Mouse (Mus musculus): Measurements from ENCODE around the gene Rere. TPM values are rescaled to one million over a fixed set of nuclear protein-coding genes. Genes with fewer than 3 reads are reported as not detected.
A peak's percentile ranks its signal among the peaks of the same experiment; 100 is the strongest.

The Rere gene
- polyA plus RNA-seq, 2 experiments: 28.5 to 43.3 TPM

GRCm38 (mm10) chr4:150316546-150316945 lies 35.1 kb downstream of the Rere start:
- no peaks in the 10 kb centered on the region for H3K36me3 ChIP-seq (ENCODE audit: control insufficient read depth, insufficient read depth, low read length)
- ATAC-seq (ENCODE audit: low FRiP score, low read depth): no peak
- no peak for TF ChIP-seq POLR2A (IDR thresholded peaks at IDR 0.05; ENCODE audit: borderline replicate concordance, extremely low read depth, insufficient read depth, insufficient read length)
- no peak overlapping the region for H3K27ac ChIP-seq (replicated peaks; ENCODE audit: low read depth, low read length)
- no peaks in the 10 kb centered on the region for H3K9me3 ChIP-seq (ENCODE audit: control insufficient read depth, low read length)
- no peak overlapping the region for H3K9ac ChIP-seq (ENCODE audit: low read depth, low read length, severe bottlenecking)
- DNase-seq (ENCODE audit: low spot score): no peak
- H3K4me2 ChIP-seq (replicated peaks; ENCODE audit: low read depth, low read length, severe bottlenecking): no peak overlapping the region
- 86% methylated on average over 1 of the region's 1 CpGs for WGBS
- H3K27me3 ChIP-seq (ENCODE audit: control insufficient read depth, insufficient read depth, low read length): no peaks in the 10 kb centered on the region
- H3K4me3 ChIP-seq (replicated peaks; ENCODE audit: low read length): no peak overlapping the region
- H3K4me1 ChIP-seq (ENCODE audit: control insufficient read depth, insufficient read depth, low read length): no peaks in the 10 kb centered on the region

- Histone ChIP-seq H3K4me3 (replicated peaks; ENCODE audit: low read length) (no peak overlapping the region), H3K9me3 (ENCODE audit: control insufficient read depth, low read length) (no peaks in the 10 kb centered on the region), H3K4me1 (ENCODE audit: control insufficient read depth, insufficient read depth, low read length) (peaks cover 11% of the 10 kb centered on the region), H3K36me3 (ENCODE audit: control insufficient read depth, insufficient read depth, low read length) (0 out of 2 replicates have a peak, but pooled peaks cover under 1% of the 10 kb centered on the region), H3K27me3 (ENCODE audit: control insufficient read depth, insufficient read depth, low read length) (no peaks in the 10 kb centered on the region), H3K4me2 (replicated peaks; ENCODE audit: low read depth, low read length, severe bottlenecking) (no peak overlapping the region), H3K9ac (ENCODE audit: low read depth, low read length, severe bottlenecking) (no peak overlapping the region), H3K27ac (replicated peaks; ENCODE audit: low read depth, low read length) (no peak overlapping the region)
- ATAC-seq (ENCODE audit: low FRiP score, low read depth): no peak
- no peak for TF ChIP-seq POLR2A (IDR thresholded peaks at IDR 0.05; ENCODE audit: borderline replicate concordance, extremely low read depth, insufficient read depth, insufficient read length)
- no peak for DNase-seq (ENCODE audit: low spot score)
- WGBS: 80% methylated on average over 3 of the region's 3 CpGs
Observed at GRCm38 (mm10) chr4:150325046-150325801, 43.8 kb downstream of the Rere start.

- H3K9ac ChIP-seq (ENCODE audit: low read depth, low read length, severe bottlenecking): no peak overlapping the region
- no peaks in the 10 kb centered on the region for H3K27me3 ChIP-seq (ENCODE audit: control insufficient read depth, insufficient read depth, low read length)
- H3K4me3 ChIP-seq (replicated peaks; ENCODE audit: low read length): no peak overlapping the region
- TF ChIP-seq POLR2A (IDR thresholded peaks at IDR 0.05; ENCODE audit: borderline replicate concordance, extremely low read depth, insufficient read depth, insufficient read length): no peak
- DNase-seq (ENCODE audit: low spot score) (peak; percentile 28), ATAC-seq (ENCODE audit: low FRiP score, low read depth) (no peak)
- 81% methylated on average over 2 of the region's 2 CpGs for WGBS
- 0 out of 2 replicates have a peak, but pooled peaks cover 3% of the 10 kb centered on the region for H3K36me3 ChIP-seq (ENCODE audit: control insufficient read depth, insufficient read depth, low read length)
- H3K4me2 ChIP-seq (replicated peaks; ENCODE audit: low read depth, low read length, severe bottlenecking): no peak overlapping the region
- H3K9me3 ChIP-seq (ENCODE audit: control insufficient read depth, low read length): no peaks in the 10 kb centered on the region
- no peak overlapping the region for H3K27ac ChIP-seq (replicated peaks; ENCODE audit: low read depth, low read length)
- H3K4me1 ChIP-seq (ENCODE audit: control insufficient read depth, insufficient read depth, low read length): peaks cover 11% of the 10 kb centered on the region
Observed at GRCm38 (mm10) chr4:150326005-150326404, 44.6 kb downstream of the Rere start.

GRCm38 (mm10) chr4:150327476-150327875 lies 46.0 kb downstream of the Rere start:
- 88% methylated on average over 4 of the region's 4 CpGs for WGBS
- peaks cover 11% of the 10 kb centered on the region for H3K4me1 ChIP-seq (ENCODE audit: control insufficient read depth, insufficient read depth, low read length)
- no peak overlapping the region for H3K4me2 ChIP-seq (replicated peaks; ENCODE audit: low read depth, low read length, severe bottlenecking)
- ATAC-seq (ENCODE audit: low FRiP score, low read depth): no peak
- no peak overlapping the region for H3K9ac ChIP-seq (ENCODE audit: low read depth, low read length, severe bottlenecking)
- no peaks in the 10 kb centered on the region for H3K27me3 ChIP-seq (ENCODE audit: control insufficient read depth, insufficient read depth, low read length)
- no peak for TF ChIP-seq POLR2A (IDR thresholded peaks at IDR 0.05; ENCODE audit: borderline replicate concordance, extremely low read depth, insufficient read depth, insufficient read length)
- no peak overlapping the region for H3K4me3 ChIP-seq (replicated peaks; ENCODE audit: low read length)
- no peaks in the 10 kb centered on the region for H3K9me3 ChIP-seq (ENCODE audit: control insufficient read depth, low read length)
- H3K27ac ChIP-seq (replicated peaks; ENCODE audit: low read depth, low read length): no peak overlapping the region
- DNase-seq (ENCODE audit: low spot score): no peak
- 0 out of 2 replicates have a peak, but pooled peaks cover 3% of the 10 kb centered on the region for H3K36me3 ChIP-seq (ENCODE audit: control insufficient read depth, insufficient read depth, low read length)

- Histone ChIP-seq H3K36me3 (ENCODE audit: control insufficient read depth, insufficient read depth, low read length) (0 out of 2 replicates have a peak, but pooled peaks cover 3% of the 10 kb centered on the region), H3K27ac (replicated peaks; ENCODE audit: low read depth, low read length) (no peak overlapping the region), H3K9me3 (ENCODE audit: control insufficient read depth, low read length) (no peaks in the 10 kb centered on the region), H3K4me1 (ENCODE audit: control insufficient read depth, insufficient read depth, low read length) (peaks cover 4% of the 10 kb centered on the region; the same call in 1 of the 2 replicates), H3K4me3 (replicated peaks; ENCODE audit: low read length) (no peak overlapping the region), H3K27me3 (ENCODE audit: control insufficient read depth, insufficient read depth, low read length) (no peaks in the 10 kb centered on the region), H3K9ac (ENCODE audit: low read depth, low read length, severe bottlenecking) (no peak overlapping the region), H3K4me2 (replicated peaks; ENCODE audit: low read depth, low read length, severe bottlenecking) (no peak overlapping the region)
- DNase-seq (ENCODE audit: low spot score): no peak
- no peak for ATAC-seq (ENCODE audit: low FRiP score, low read depth)
- no peak for TF ChIP-seq POLR2A (IDR thresholded peaks at IDR 0.05; ENCODE audit: borderline replicate concordance, extremely low read depth, insufficient read depth, insufficient read length)
- WGBS: 60% methylated on average over 4 of the region's 4 CpGs
Observed at GRCm38 (mm10) chr4:150333927-150334682, 52.7 kb downstream of the Rere start.
